Mouse (Mus musculus) brain, embryonic 14.5 days (tissue): ENCODE measurements around the gene Exog.

Experiments used
- CTCF ChIP-seq: fragments of 200-500 bp; IDR thresholded peaks from 2 replicates; pipeline ENCODE4 v1.5.1; 2012; ENCODE audit warnings: inconsistent platforms, mild to moderate bottlenecking, moderate library complexity, borderline replicate concordance; ENCODE audit not compliant: insufficient read depth, insufficient read length; ENCODE audit errors: extremely low read depth
- POLR2A ChIP-seq: fragments of 200-500 bp; IDR thresholded peaks from 2 replicates; pipeline ENCODE4 v1.6.1; 2012; ENCODE audit warnings: mild to moderate bottlenecking, inconsistent platforms, borderline replicate concordance; ENCODE audit not compliant: poor library complexity, insufficient read depth, insufficient read length, severe bottlenecking; ENCODE audit errors: extremely low read depth

GRCm38 (mm10) chr9:119407884-119408283 is 36.9 kb upstream of the Exog start:
- no peak for TF ChIP-seq CTCF
- no peak for TF ChIP-seq POLR2A
